Mouse (Mus musculus): ENCODE results near the gene Adamts9. TPM values are rescaled to one million over a fixed set of nuclear protein-coding genes. Genes with fewer than 3 reads are reported as not detected.

Gene Adamts9
- polyA plus RNA-seq, 1 experiment from 2014 or later, result 4.9 TPM

DNA sequence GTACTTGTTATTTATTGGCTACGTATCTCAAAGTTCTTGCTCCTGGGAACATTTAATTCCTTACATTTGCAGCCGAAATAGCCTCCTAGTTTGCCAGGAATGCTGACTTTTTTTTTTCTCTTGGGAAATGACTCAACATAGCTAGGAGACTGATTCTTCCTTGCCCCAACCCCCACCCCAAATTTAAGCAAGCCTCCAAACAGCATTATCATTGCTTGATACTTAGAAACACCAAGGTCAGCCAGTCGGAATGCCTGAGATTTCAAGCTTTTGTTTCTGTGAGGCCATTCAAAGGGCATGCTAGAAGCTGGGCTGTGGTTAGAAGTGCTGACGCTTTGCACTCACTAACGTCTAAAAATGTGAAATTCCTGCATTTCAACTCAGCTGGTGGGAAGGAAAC lies 115.9 kb downstream of the Adamts9 start:
- no peak for ATAC-seq (replicated peaks; ENCODE audit: insufficient number of reproducible peaks, low FRiP score, low TSS enrichment, low read depth)
- Histone ChIP-seq H3K4me3 (ENCODE audit: low read depth, low read length) (no peak overlapping the region), H3K9ac (replicated peaks; ENCODE audit: low read length) (no peak overlapping the region), H3K4me2 (ENCODE audit: low read depth, low read length) (no peak overlapping the region), H3K9me3 (replicated peaks; ENCODE audit: control insufficient read depth, low read length) (no peaks in the 10 kb centered on the region), H3K27me3 (ENCODE audit: control insufficient read depth, insufficient read depth, low read length) (no peaks in the 10 kb centered on the region), H3K36me3 (replicated peaks; ENCODE audit: control insufficient read depth, insufficient read depth, low read depth, low read length) (no peaks in the 10 kb centered on the region; the same call in 1 of the 2 replicates), H3K27ac (replicated peaks; ENCODE audit: low read depth, low read length) (no peak overlapping the region), H3K4me1 (ENCODE audit: control insufficient read depth, insufficient read depth, low read length) (no peaks in the 10 kb centered on the region)
- 37% methylated on average over 5 of the region's 5 CpGs for WGBS
- DNase-seq (ENCODE audit: low spot score), result no peak

- no peaks in the 10 kb centered on the region for H3K27me3 ChIP-seq (ENCODE audit: control insufficient read depth, insufficient read depth, low read length)
- ATAC-seq (replicated peaks; ENCODE audit: insufficient number of reproducible peaks, low FRiP score, low TSS enrichment, low read depth) (no peak), DNase-seq (ENCODE audit: low spot score) (no peak)
- no peaks in the 10 kb centered on the region for H3K4me1 ChIP-seq (ENCODE audit: control insufficient read depth, insufficient read depth, low read length)
- no peak overlapping the region for H3K4me2 ChIP-seq (ENCODE audit: low read depth, low read length)
- no peaks in the 10 kb centered on the region; the same call in 1 of the 2 replicates for H3K36me3 ChIP-seq (replicated peaks; ENCODE audit: control insufficient read depth, insufficient read depth, low read depth, low read length)
- H3K9ac ChIP-seq (replicated peaks; ENCODE audit: low read length), result no peak overlapping the region
- no peaks in the 10 kb centered on the region for H3K9me3 ChIP-seq (replicated peaks; ENCODE audit: control insufficient read depth, low read length)
- WGBS, result 90% methylated on average over 5 of the region's 5 CpGs
- no peak overlapping the region for H3K4me3 ChIP-seq (ENCODE audit: low read depth, low read length)
- no peak overlapping the region for H3K27ac ChIP-seq (replicated peaks; ENCODE audit: low read depth, low read length)
Measured at GRCm38 (mm10) chr6:92826561-92826960, 116.7 kb downstream of the Adamts9 start.

GRCm38 (mm10) chr6:92823991-92824390 lies 119.3 kb downstream of the Adamts9 start:
- Histone ChIP-seq H3K9ac (replicated peaks; ENCODE audit: low read length) (no peak overlapping the region), H3K4me1 (ENCODE audit: control insufficient read depth, insufficient read depth, low read length) (no peaks in the 10 kb centered on the region), H3K4me2 (ENCODE audit: low read depth, low read length) (no peak overlapping the region), H3K4me3 (ENCODE audit: low read depth, low read length) (no peak overlapping the region), H3K36me3 (replicated peaks; ENCODE audit: control insufficient read depth, insufficient read depth, low read depth, low read length) (no peaks in the 10 kb centered on the region; the same call in 1 of the 2 replicates), H3K9me3 (replicated peaks; ENCODE audit: control insufficient read depth, low read length) (no peaks in the 10 kb centered on the region), H3K27me3 (ENCODE audit: control insufficient read depth, insufficient read depth, low read length) (no peaks in the 10 kb centered on the region), H3K27ac (replicated peaks; ENCODE audit: low read depth, low read length) (no peak overlapping the region)
- DNase-seq (ENCODE audit: low spot score) (peak; percentile 66), ATAC-seq (replicated peaks; ENCODE audit: insufficient number of reproducible peaks, low FRiP score, low TSS enrichment, low read depth) (no peak)
- WGBS, result 28% methylated on average over 7 of the region's 7 CpGs

DNA sequence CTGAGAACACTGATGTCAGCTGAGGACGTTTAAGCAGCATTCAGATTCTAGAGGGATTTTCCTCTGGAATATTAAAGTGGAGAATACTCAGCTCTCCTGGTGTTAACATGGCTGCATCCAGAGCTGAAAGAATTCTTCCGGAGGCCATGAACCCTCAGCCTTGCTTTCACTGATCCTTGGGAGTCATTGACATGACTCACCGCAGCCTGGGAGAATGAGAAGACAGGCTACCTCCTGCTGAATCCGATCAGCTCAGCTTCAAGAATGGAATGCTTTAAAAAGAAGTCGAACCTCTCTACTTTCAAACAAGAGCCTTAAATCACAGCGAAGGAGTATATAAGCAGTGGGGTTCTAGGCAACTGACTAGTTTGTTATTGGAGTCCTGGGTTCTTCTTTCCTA lies 121.3 kb downstream of the Adamts9 start:
- ATAC-seq (replicated peaks; ENCODE audit: insufficient number of reproducible peaks, low FRiP score, low TSS enrichment, low read depth) (no peak), DNase-seq (ENCODE audit: low spot score) (no peak)
- H3K9ac ChIP-seq (replicated peaks; ENCODE audit: low read length), result no peak overlapping the region
- H3K27me3 ChIP-seq (ENCODE audit: control insufficient read depth, insufficient read depth, low read length), result no peaks in the 10 kb centered on the region
- WGBS, result 58% methylated on average over 6 of the region's 6 CpGs
- no peak overlapping the region for H3K4me3 ChIP-seq (ENCODE audit: low read depth, low read length)
- no peaks in the 10 kb centered on the region for H3K36me3 ChIP-seq (replicated peaks; ENCODE audit: control insufficient read depth, insufficient read depth, low read depth, low read length)
- H3K27ac ChIP-seq (replicated peaks; ENCODE audit: low read depth, low read length), result no peak overlapping the region
- H3K4me2 ChIP-seq (ENCODE audit: low read depth, low read length), result no peak overlapping the region
- H3K4me1 ChIP-seq (ENCODE audit: control insufficient read depth, insufficient read depth, low read length), result no peaks in the 10 kb centered on the region
- H3K9me3 ChIP-seq (replicated peaks; ENCODE audit: control insufficient read depth, low read length), result no peaks in the 10 kb centered on the region

DNA sequence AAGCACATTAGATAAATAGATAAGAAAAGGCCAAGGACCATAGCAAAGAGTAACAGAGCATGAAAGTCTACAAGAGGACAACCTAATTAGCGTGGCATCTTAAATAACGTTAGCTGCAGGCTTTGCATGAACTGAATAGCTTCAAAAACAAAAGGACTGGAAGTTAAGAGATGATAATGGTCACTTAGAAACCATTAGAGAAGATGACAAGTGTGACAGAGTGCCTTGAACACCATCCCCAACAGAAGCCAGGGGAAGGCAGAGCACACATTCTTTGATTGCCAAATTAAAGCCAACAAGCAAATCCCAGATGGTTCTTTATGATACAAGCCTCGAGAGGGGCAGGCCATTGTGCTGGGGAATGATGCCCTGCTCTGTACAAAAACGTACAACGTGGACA lies 121.7 kb downstream of the Adamts9 start:
- Histone ChIP-seq H3K27ac (replicated peaks; ENCODE audit: low read depth, low read length) (no peak overlapping the region), H3K27me3 (ENCODE audit: control insufficient read depth, insufficient read depth, low read length) (no peaks in the 10 kb centered on the region), H3K36me3 (replicated peaks; ENCODE audit: control insufficient read depth, insufficient read depth, low read depth, low read length) (no peaks in the 10 kb centered on the region), H3K4me1 (ENCODE audit: control insufficient read depth, insufficient read depth, low read length) (peaks cover under 1% of the 10 kb centered on the region; the same call in 1 of the 2 replicates), H3K9me3 (replicated peaks; ENCODE audit: control insufficient read depth, low read length) (no peaks in the 10 kb centered on the region), H3K4me3 (ENCODE audit: low read depth, low read length) (no peak overlapping the region), H3K9ac (replicated peaks; ENCODE audit: low read length) (no peak overlapping the region), H3K4me2 (ENCODE audit: low read depth, low read length) (no peak overlapping the region)
- WGBS, result 46% methylated on average over 5 of the region's 5 CpGs
- no peak for ATAC-seq (replicated peaks; ENCODE audit: insufficient number of reproducible peaks, low FRiP score, low TSS enrichment, low read depth)
- no peak for DNase-seq (ENCODE audit: low spot score)

DNA sequence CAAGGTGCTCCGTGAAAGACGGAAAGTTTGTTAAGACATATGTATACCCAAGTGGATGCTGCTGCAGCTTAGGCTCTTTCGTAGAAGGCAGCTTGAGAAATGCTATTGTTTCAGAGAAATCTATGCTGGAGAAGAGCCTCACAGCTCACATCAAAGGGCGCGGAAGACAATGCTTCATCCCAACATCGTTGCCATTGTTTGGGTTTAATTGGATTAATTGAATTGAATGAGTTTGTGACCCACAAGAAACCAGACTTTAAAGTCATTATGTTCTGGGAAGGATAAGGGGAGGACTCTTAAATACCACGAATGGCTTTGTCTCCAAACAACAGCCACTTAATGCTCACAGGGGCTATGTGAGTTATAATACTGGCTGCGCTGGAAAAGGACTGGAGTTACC lies 125.6 kb downstream of the Adamts9 start:
- H3K36me3 ChIP-seq (replicated peaks; ENCODE audit: control insufficient read depth, insufficient read depth, low read depth, low read length), result no peaks in the 10 kb centered on the region
- 58% methylated on average over 8 of the region's 8 CpGs for WGBS
- no peaks in the 10 kb centered on the region for H3K9me3 ChIP-seq (replicated peaks; ENCODE audit: control insufficient read depth, low read length)
- H3K4me3 ChIP-seq (ENCODE audit: low read depth, low read length), result no peak overlapping the region
- H3K9ac ChIP-seq (replicated peaks; ENCODE audit: low read length), result no peak overlapping the region
- no peak for ATAC-seq (replicated peaks; ENCODE audit: insufficient number of reproducible peaks, low FRiP score, low TSS enrichment, low read depth)
- no peaks in the 10 kb centered on the region for H3K27me3 ChIP-seq (ENCODE audit: control insufficient read depth, insufficient read depth, low read length)
- DNase-seq (ENCODE audit: low spot score), result no peak
- no peak overlapping the region for H3K27ac ChIP-seq (replicated peaks; ENCODE audit: low read depth, low read length)
- H3K4me2 ChIP-seq (ENCODE audit: low read depth, low read length), result no peak overlapping the region
- H3K4me1 ChIP-seq (ENCODE audit: control insufficient read depth, insufficient read depth, low read length), result peaks cover 3% of the 10 kb centered on the region; the same call in 1 of the 2 replicates

GRCm38 (mm10) chr6:92816311-92816751 lies 127.0 kb downstream of the Adamts9 start, which contains the start of gene A730049H05Rik:
Gene A730049H05Rik (plus strand): TSS chr6:92816478.
- Histone ChIP-seq H3K9me3 (replicated peaks; ENCODE audit: control insufficient read depth, low read length) (no peaks in the 10 kb centered on the region), H3K4me1 (ENCODE audit: control insufficient read depth, insufficient read depth, low read length) (peaks cover 3% of the 10 kb centered on the region; the same call in 1 of the 2 replicates), H3K36me3 (replicated peaks; ENCODE audit: control insufficient read depth, insufficient read depth, low read depth, low read length) (no peaks in the 10 kb centered on the region), H3K27me3 (ENCODE audit: control insufficient read depth, insufficient read depth, low read length) (no peaks in the 10 kb centered on the region), H3K9ac (replicated peaks; ENCODE audit: low read length) (no peak within 1 kb of the TSS), H3K4me3 (ENCODE audit: low read depth, low read length) (no peak within 1 kb of the TSS), H3K4me2 (ENCODE audit: low read depth, low read length) (no peak within 1 kb of the TSS), H3K27ac (replicated peaks; ENCODE audit: low read depth, low read length) (no peak within 1 kb of the TSS)
- ATAC-seq (replicated peaks; ENCODE audit: insufficient number of reproducible peaks, low FRiP score, low TSS enrichment, low read depth) (no peak; the same call in 1 of the 2 replicates), DNase-seq (ENCODE audit: low spot score) (no peak)
- WGBS, result 12% methylated on average over 8 of the region's 8 CpGs

DNA sequence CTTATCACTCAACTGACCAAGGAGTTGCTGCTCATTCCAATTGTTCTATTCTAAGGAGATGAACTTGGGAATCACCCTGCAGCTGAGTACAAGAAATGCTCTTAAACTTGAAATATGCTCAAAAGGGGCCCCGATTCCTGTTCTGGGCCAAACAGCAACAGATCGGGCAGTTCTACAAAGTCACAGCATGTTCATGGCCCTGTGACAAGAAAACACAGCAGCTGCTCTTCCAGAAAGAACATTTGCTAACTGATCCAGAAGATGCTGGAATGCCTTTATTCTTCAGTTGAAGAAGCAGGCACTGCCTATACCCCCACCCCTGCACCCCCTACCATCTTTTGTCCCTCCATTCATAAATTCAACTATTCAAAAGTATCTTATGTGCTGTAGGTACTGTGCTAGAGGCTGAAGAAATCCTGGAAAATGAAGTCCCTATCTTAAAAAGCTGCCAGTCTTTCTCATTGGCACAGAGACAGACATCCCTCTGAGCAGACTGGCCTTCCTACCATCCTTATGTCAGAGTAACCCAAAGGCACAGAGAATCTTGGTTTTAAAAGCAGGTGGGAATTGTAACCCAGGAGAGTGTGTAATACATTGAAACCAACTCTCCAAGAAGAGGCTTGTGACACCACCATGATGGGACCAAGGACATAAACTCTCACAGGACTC lies 130.5 kb downstream of the Adamts9 start:
- no peaks in the 10 kb centered on the region for H3K27me3 ChIP-seq (ENCODE audit: control insufficient read depth, insufficient read depth, low read length)
- no peak overlapping the region for H3K9ac ChIP-seq (replicated peaks; ENCODE audit: low read length)
- 82% methylated on average over 2 of the region's 2 CpGs for WGBS
- no peak for ATAC-seq (replicated peaks; ENCODE audit: insufficient number of reproducible peaks, low FRiP score, low TSS enrichment, low read depth)
- no peaks in the 10 kb centered on the region for H3K9me3 ChIP-seq (replicated peaks; ENCODE audit: control insufficient read depth, low read length)
- H3K4me1 ChIP-seq (ENCODE audit: control insufficient read depth, insufficient read depth, low read length), result peaks cover 3% of the 10 kb centered on the region; the same call in 1 of the 2 replicates
- no peak overlapping the region for H3K27ac ChIP-seq (replicated peaks; ENCODE audit: low read depth, low read length)
- no peaks in the 10 kb centered on the region for H3K36me3 ChIP-seq (replicated peaks; ENCODE audit: control insufficient read depth, insufficient read depth, low read depth, low read length)
- H3K4me2 ChIP-seq (ENCODE audit: low read depth, low read length), result no peak overlapping the region
- DNase-seq (ENCODE audit: low spot score), result no peak
- H3K4me3 ChIP-seq (ENCODE audit: low read depth, low read length), result no peak overlapping the region
